Mouse (Mus musculus) MEL (cell line): ENCODE data around the gene Kcnb1. TPM values are rescaled to one million over a fixed set of nuclear protein-coding genes. Genes with fewer than 3 reads are reported as not detected.

ENCODE experiments used
- DNase-seq: peaks from one replicate; pipeline ENCODE4 v3.0.0; 2011; ENCODE audit warnings: low read depth, low spot score
- H3K27ac ChIP-seq: 2 replicates; pipeline ENCODE4 v1.5.1; 2012; ENCODE audit warnings: low read depth, mild to moderate bottlenecking, control low read depth, low read length, moderate library complexity; ENCODE audit not compliant: control insufficient read depth
- H3K27me3 ChIP-seq, 2 experiments: fragments of 150-350 bp in 1 of 2; sonication (generic) in 1 of 2; 2 replicates each; pipeline ENCODE4 v1.6.1; 2012; ENCODE audit warnings: low read length in 2 of 2, mild to moderate bottlenecking in 2 of 2, improper control_type of control experiment in 1 of 2, moderate library complexity in 1 of 2; ENCODE audit not compliant: insufficient read depth in 2 of 2, control insufficient read depth in 1 of 2
- H3K36me3 ChIP-seq, 2 experiments: 2 replicates each; pipeline ENCODE4 v1.6.1; 2012 to 2014; ENCODE audit warnings: low read length in 2 of 2, improper control_type of control experiment in 1 of 2, inconsistent platforms in 1 of 2, mild to moderate bottlenecking in 1 of 2; ENCODE audit not compliant: insufficient read depth in 2 of 2, control insufficient read depth in 1 of 2
- H3K4me1 ChIP-seq, 2 experiments: fragments of 150-350 bp in 1 of 2; sonication (generic) in 1 of 2; 2 replicates each; pipeline ENCODE4 v1.6.1; 2012; ENCODE audit warnings: low read length in 2 of 2, improper control_type of control experiment in 1 of 2, mild to moderate bottlenecking in 1 of 2; ENCODE audit not compliant: insufficient read depth in 2 of 2, control insufficient read depth in 1 of 2
- H3K4me3 ChIP-seq, 2 experiments: fragments of 150-350 bp in 1 of 2; sonication (generic) in 1 of 2; 2 replicates each; pipeline ENCODE4 v1.5.1; 2012; ENCODE audit warnings: low read depth in 2 of 2, low read length in 2 of 2, mild to moderate bottlenecking in 2 of 2, moderate library complexity in 2 of 2, control low read depth in 1 of 2, improper control_type of control experiment in 1 of 2; ENCODE audit not compliant: control insufficient read depth in 1 of 2, insufficient read depth in 1 of 2
- H3K79me2 ChIP-seq: 2 replicates; pipeline ENCODE4 v1.6.1; 2012; ENCODE audit warnings: mild to moderate bottlenecking, low read length, moderate library complexity; ENCODE audit not compliant: control insufficient read depth, poor library complexity, insufficient read depth
- H3K9ac ChIP-seq: 2 replicates; pipeline ENCODE4 v1.6.1; 2012; ENCODE audit warnings: low read depth, mild to moderate bottlenecking, control low read depth, low read length, moderate library complexity; ENCODE audit not compliant: control insufficient read depth, poor library complexity, severe bottlenecking
- H3K9me3 ChIP-seq: fragments of 150-350 bp; sonication (generic); replicated peaks from 2 replicates; pipeline ENCODE4 v1.6.1; 2012; ENCODE audit warnings: mild to moderate bottlenecking, low read length, improper control_type of control experiment, moderate library complexity; ENCODE audit not compliant: insufficient read depth
- BHLHE40 ChIP-seq: IDR thresholded peaks from 2 replicates; pipeline ENCODE4 v1.6.1; 2012; ENCODE audit warnings: low read depth, mild to moderate bottlenecking, inconsistent platforms, low read length, improper control_type of control experiment, borderline replicate concordance
- CHD2 ChIP-seq: IDR thresholded peaks from 2 replicates; pipeline ENCODE4 v1.6.1; 2011; ENCODE audit warnings: low read length, improper control_type of control experiment
- ELF1 ChIP-seq: IDR thresholded peaks from 2 replicates; pipeline ENCODE4 v1.6.1; 2014; ENCODE audit warnings: low read depth, mild to moderate bottlenecking, inconsistent platforms, low read length, improper control_type of control experiment, moderate library complexity
- EP300 ChIP-seq, 2 experiments: IDR thresholded peaks; 2 replicates each; pipeline ENCODE4 v1.6.1; 2011; ENCODE audit warnings: improper control_type of control experiment in 2 of 2, low read length in 2 of 2, low read depth in 1 of 2, mild to moderate bottlenecking in 1 of 2
- ETS1 ChIP-seq: IDR thresholded peaks from 2 replicates; pipeline ENCODE4 v1.6.1; 2012; ENCODE audit warnings: low read depth, mild to moderate bottlenecking, inconsistent platforms, low read length, improper control_type of control experiment, moderate library complexity
- GABPA ChIP-seq: IDR thresholded peaks from 2 replicates; pipeline ENCODE4 v1.6.1; 2012; ENCODE audit warnings: low read depth, mild to moderate bottlenecking, inconsistent platforms, low read length, improper control_type of control experiment, moderate library complexity
- KAT2A ChIP-seq: conservative IDR thresholded peaks from 2 replicates; pipeline ENCODE4 v1.6.1; 2012; ENCODE audit warnings: low read depth, low read length, improper control_type of control experiment, inconsistent platforms
- MXI1 ChIP-seq: IDR thresholded peaks from 2 replicates; pipeline ENCODE4 v1.6.1; 2011; ENCODE audit warnings: mild to moderate bottlenecking, low read depth, low read length, improper control_type of control experiment
- POLR2AphosphoS5 ChIP-seq: IDR thresholded peaks from 2 replicates; pipeline ENCODE4 v1.6.1; 2012; ENCODE audit warnings: low read depth, borderline replicate concordance, mild to moderate bottlenecking, inconsistent platforms, low read length, moderate library complexity, mixed read lengths
- RAD21 ChIP-seq: IDR thresholded peaks from 2 replicates; pipeline ENCODE4 v1.6.1; 2011; ENCODE audit warnings: mild to moderate bottlenecking, low read depth, low read length, improper control_type of control experiment
- TCF12 ChIP-seq: IDR thresholded peaks from 2 replicates; pipeline ENCODE4 v1.6.1; 2014; ENCODE audit warnings: low read depth, mild to moderate bottlenecking, inconsistent platforms, low read length, improper control_type of control experiment, moderate library complexity
- USF1 ChIP-seq: IDR thresholded peaks from 2 replicates; pipeline ENCODE4 v1.6.1; 2014; ENCODE audit warnings: low read depth, mild to moderate bottlenecking, inconsistent platforms, low read length, improper control_type of control experiment, moderate library complexity
- ZC3H11A ChIP-seq: IDR thresholded peaks from 2 replicates; pipeline ENCODE4 v1.6.1; 2012; ENCODE audit warnings: low read depth, mild to moderate bottlenecking, inconsistent platforms, low read length, improper control_type of control experiment
- ZKSCAN1 ChIP-seq: IDR thresholded peaks from 2 replicates; pipeline ENCODE4 v1.6.1; 2012; ENCODE audit warnings: low read depth, mild to moderate bottlenecking, inconsistent platforms, low read length, improper control_type of control experiment, moderate library complexity
- ZNF384 ChIP-seq: IDR thresholded peaks from 2 replicates; pipeline ENCODE4 v1.6.1; 2012; ENCODE audit warnings: low read depth, mild to moderate bottlenecking, inconsistent platforms, low read length, improper control_type of control experiment
- polyA plus RNA-seq, 2 experiments: library from polyadenylated mRNA; stranded (reverse) in 1 of 2; unstranded in 1 of 2; fragments of >175 nt in 1 of 2; fragments of >200 nt in 1 of 2; gene quantifications; 2 replicates each; pipeline versions ENCODE4 v1.2.1 to v1.2.4; 2012; ENCODE audit warnings: low replicate concordance in 2 of 2, low read depth in 1 of 2; ENCODE audit not compliant: insufficient read length in 2 of 2, insufficient read depth in 1 of 2, missing spikeins in 1 of 2
- total RNA-seq: library from RNA; depleted of rRNA; stranded (reverse); fragments of 300-350 nt; gene quantifications from 2 replicates; pipeline ENCODE4 v1.2.3, GENCODE M21; 2012

Gene Kcnb1
- total and polyA plus RNA-seq, 3 experiments = 0.39 to 3.6 TPM; not detected in 1

- Histone ChIP-seq H3K27ac (no peak overlapping the region), H3K4me3 (no peak overlapping the region), H3K9me3 (no peaks in the 10 kb centered on the region), H3K79me2 (peaks cover 32% of the 10 kb centered on the region), H3K4me1 (peaks cover 10 to 24% of the 10 kb centered on the region in 2 experiments), H3K9ac (no peak overlapping the region), H3K36me3 (peaks cover 9 to 26% of the 10 kb centered on the region in 2 experiments), H3K27me3 (no peaks in the 10 kb centered on the region)
- TF ChIP-seq ELF1 (no peak), CHD2 (no peak), ZC3H11A (no peak), ETS1 (no peak), KAT2A (no peak), GABPA (no peak), ZKSCAN1 (no peak)
- no peak for DNase-seq
Measured at GRCm38 (mm10) chr2:167056210-167056941, 133.6 kb downstream of the Kcnb1 start.

GRCm38 (mm10) chr2:167055386-167055785, 134.6 kb downstream of the Kcnb1 start:
- peaks cover 10 to 17% of the 10 kb centered on the region in 2 experiments for H3K4me1 ChIP-seq
- no peak for DNase-seq
- H3K4me3 ChIP-seq = no peak overlapping the region
- TF ChIP-seq BHLHE40 = no peak
- TF ChIP-seq ETS1 = no peak
- TF ChIP-seq ZNF384 = no peak
- no peak for TF ChIP-seq ELF1
- no peak for TF ChIP-seq ZC3H11A
- no peak for TF ChIP-seq USF1
- no peak for TF ChIP-seq POLR2AphosphoS5
- no peak for TF ChIP-seq RAD21
- no peak for TF ChIP-seq EP300 (IDR thresholded peaks at IDR 0.05; ENCODE audit: low read depth in 1 of 2, low read length in 2 of 2)
- TF ChIP-seq ZKSCAN1 = no peak
- TF ChIP-seq TCF12 = no peak
- TF ChIP-seq MXI1 = no peak
- TF ChIP-seq, all 39 proteins: peak for 0
- Histone ChIP-seq H3K27ac (no peak overlapping the region), H3K36me3 (peaks cover 9 to 18% of the 10 kb centered on the region in 2 experiments), H3K9ac (no peak overlapping the region), H3K9me3 (no peaks in the 10 kb centered on the region), H3K27me3 (no peaks in the 10 kb centered on the region), H3K79me2 (peaks cover 29% of the 10 kb centered on the region)
